Comparison of ENCODE assay signal across 28 mouse cellular contexts in genomic region chr11:9602137-9602536, GRCm38 (mm10).
A peak's percentile ranks its signal among the peaks of the same experiment; 100 is the strongest.
DNase-seq lines count a peak whose midpoint lies in the region; ATAC-seq lines count a peak whose summit lies in the region.
"Had no signal": no experiment of that assay in that cellular context is flagged by ENCODE, and none has a peak within 500 bp of the region (broad histone marks: within the 10 kb centered on the region; RNA-seq: fewer than 3 reads in every experiment).

No protein-coding gene starts in this region.

- 80% methylated on average over 4 of the region's 4 CpGs for WGBS in kidney, embryonic 14.5 days

- no peaks in the 10 kb centered on the region for H3K36me3 ChIP-seq in kidney, embryonic 14.5 days (ENCODE audit: control insufficient read depth, insufficient read depth, low read length)
- H3K36me3 ChIP-seq: embryonic facial prominence, embryonic 12.5 days; embryonic facial prominence, embryonic 15.5 days; forebrain, embryonic 12.5 days; forebrain, embryonic 15.5 days; heart, embryonic 12.5 days; heart, embryonic 15.5 days; hindbrain, embryonic 10.5 days; hindbrain, embryonic 13.5 days; intestine, embryonic 15.5 days had no signal

- no peaks in the 10 kb centered on the region for H3K4me1 ChIP-seq in kidney, embryonic 14.5 days (ENCODE audit: control insufficient read depth, insufficient read depth, low read length)
- H3K4me1 ChIP-seq: embryonic facial prominence, embryonic 12.5 days; embryonic facial prominence, embryonic 15.5 days; forebrain, embryonic 12.5 days; forebrain, embryonic 15.5 days; heart, embryonic 12.5 days; heart, embryonic 15.5 days; hindbrain, embryonic 10.5 days; hindbrain, embryonic 13.5 days; intestine, embryonic 15.5 days had no signal

- H3K4me2 ChIP-seq in kidney, embryonic 14.5 days (replicated peaks; ENCODE audit: low read depth, low read length) = no peak overlapping the region
- H3K4me2 ChIP-seq: embryonic facial prominence, embryonic 12.5 days; embryonic facial prominence, embryonic 15.5 days; forebrain, embryonic 12.5 days; forebrain, embryonic 15.5 days; heart, embryonic 12.5 days; heart, embryonic 15.5 days; hindbrain, embryonic 13.5 days; intestine, embryonic 15.5 days had no signal

- H3K27ac ChIP-seq in kidney, embryonic 14.5 days (ENCODE audit: low read depth, low read length) = no peak overlapping the region
- H3K27ac ChIP-seq: embryonic facial prominence, embryonic 12.5 days; embryonic facial prominence, embryonic 15.5 days; forebrain, embryonic 12.5 days; forebrain, embryonic 15.5 days; heart, embryonic 15.5 days; hindbrain, embryonic 10.5 days; hindbrain, embryonic 13.5 days; intestine, embryonic 15.5 days had no signal

- no peak overlapping the region for H3K9ac ChIP-seq in kidney, embryonic 14.5 days (ENCODE audit: low read depth, low read length)
- H3K9ac ChIP-seq: embryonic facial prominence, embryonic 12.5 days; embryonic facial prominence, embryonic 15.5 days; forebrain, embryonic 12.5 days; forebrain, embryonic 15.5 days; heart, embryonic 12.5 days; heart, embryonic 15.5 days; hindbrain, embryonic 13.5 days; intestine, embryonic 15.5 days had no signal

- no peak overlapping the region for H3K4me3 ChIP-seq in kidney, embryonic 14.5 days (ENCODE audit: low read length)
- H3K4me3 ChIP-seq: embryonic facial prominence, embryonic 12.5 days; embryonic facial prominence, embryonic 15.5 days; forebrain, embryonic 12.5 days; forebrain, embryonic 15.5 days; heart, embryonic 12.5 days; heart, embryonic 15.5 days; hindbrain, embryonic 10.5 days; hindbrain, embryonic 13.5 days; intestine, embryonic 15.5 days had no signal

- H3K9me3 ChIP-seq in kidney, embryonic 14.5 days (ENCODE audit: control insufficient read depth, low read length) = no peaks in the 10 kb centered on the region
- H3K9me3 ChIP-seq: embryonic facial prominence, embryonic 12.5 days; embryonic facial prominence, embryonic 15.5 days; forebrain, embryonic 12.5 days; forebrain, embryonic 15.5 days; heart, embryonic 12.5 days; heart, embryonic 15.5 days; hindbrain, embryonic 10.5 days; hindbrain, embryonic 13.5 days; intestine, embryonic 15.5 days had no signal

- peak; percentile 10 for DNase-seq in A20 (ENCODE audit: low read depth, low spot score)
- DNase-seq in adrenal gland, postnatal 4 days (ENCODE audit: low spot score in 2 of 2) = no peak
- DNase-seq in right cerebral cortex, postnatal 10 days (ENCODE audit: low spot score in 2 of 2) = no peak
- DNase-seq: adrenal gland, postnatal 10 days; cerebellum, adult 11-12 months; cerebellum, adult 9-10 months; cerebellum, postnatal 14 days; gastrocnemius, postnatal 10 days; gastrocnemius, postnatal 36 days; heart, adult 11 months; heart, postnatal 10 days; heart, postnatal 36 days had no signal

- no peaks in the 10 kb centered on the region for H3K27me3 ChIP-seq in kidney, embryonic 14.5 days (ENCODE audit: control insufficient read depth, insufficient read depth, low read length)
- H3K27me3 ChIP-seq: embryonic facial prominence, embryonic 12.5 days; embryonic facial prominence, embryonic 15.5 days; forebrain, embryonic 12.5 days; forebrain, embryonic 15.5 days; heart, embryonic 12.5 days; heart, embryonic 15.5 days; hindbrain, embryonic 13.5 days; intestine, embryonic 15.5 days had no signal

- ATAC-seq in common myeloid progenitor, adult 5-6 weeks (replicated peaks; ENCODE audit: low read depth, poor library complexity, severe bottlenecking) = 0 out of 2 replicates have a peak, but pooled peaks have one; percentile 39
- peak; percentile 63 for ATAC-seq in megakaryocyte progenitor cell, adult 5-6 weeks (replicated peaks; ENCODE audit: poor library complexity)
- ATAC-seq in neutrophil, adult 5-6 weeks (ENCODE audit: extremely low read depth, insufficient number of reproducible peaks, low FRiP score, poor library complexity, severe bottlenecking) = 0 out of 2 replicates have a peak, but pooled peaks have one; percentile 23
- no peak for ATAC-seq in kidney, embryonic 14.5 days (ENCODE audit: low FRiP score, low TSS enrichment)
- ATAC-seq: activated CD4-positive, CD25-positive, alpha-beta regulatory T cell, adult 4 months; CD4-positive, CD25-positive, alpha-beta regulatory T cell, adult 4 months; forebrain, embryonic 15.5 days; hindbrain, embryonic 16.5 days; intestine, embryonic 15.5 days had no signal
